Mouse (Mus musculus): ENCODE data around the gene Srgap1.
"Not testable (repeated sequence)": the region's sequence is repeated elsewhere in the genome, so short reads cannot be mapped to it uniquely, and the experiment has no call there.

Gene Srgap1

GRCm38 (mm10) chr10:121767295-121767694 lies 279.8 kb downstream of the Srgap1 start:
- in situ Hi-C loops (cut with MboI; ENCODE audit: low sequenced_read_pairs), result not testable (repeated sequence)

- in situ Hi-C loops (cut with MboI; ENCODE audit: low sequenced_read_pairs), result no loop called here
Measured at GRCm38 (mm10) chr10:121765174-121766057, 281.7 kb downstream of the Srgap1 start.

- in situ Hi-C loops (cut with MboI; ENCODE audit: low sequenced_read_pairs), result no loop called here
Measured at GRCm38 (mm10) chr10:121764469-121765173, 282.5 kb downstream of the Srgap1 start.

- in situ Hi-C loops (cut with MboI; ENCODE audit: low sequenced_read_pairs), result no loop called here
Measured at GRCm38 (mm10) chr10:121763191-121763590, 283.9 kb downstream of the Srgap1 start.

- in situ Hi-C loops (cut with MboI; ENCODE audit: low sequenced_read_pairs), result no loop called here
Measured at GRCm38 (mm10) chr10:121762141-121762540, 285.0 kb downstream of the Srgap1 start.

GRCm38 (mm10) chr10:121759095-121759494 lies 288.0 kb downstream of the Srgap1 start:
- in situ Hi-C loops (cut with MboI; ENCODE audit: low sequenced_read_pairs), result no loop called here

- in situ Hi-C loops (cut with MboI; ENCODE audit: low sequenced_read_pairs), result no loop called here
Measured at GRCm38 (mm10) chr10:121756677-121757076, 290.4 kb downstream of the Srgap1 start.

- in situ Hi-C loops (cut with MboI; ENCODE audit: low sequenced_read_pairs), result no loop called here
Measured at GRCm38 (mm10) chr10:121755822-121756221, 291.3 kb downstream of the Srgap1 start.

GRCm38 (mm10) chr10:121754237-121754636 lies 292.9 kb downstream of the Srgap1 start:
- in situ Hi-C loops (cut with MboI; ENCODE audit: low sequenced_read_pairs), result no loop called here

GRCm38 (mm10) chr10:121750175-121750574 lies 296.9 kb downstream of the Srgap1 start:
- in situ Hi-C loops (cut with MboI; ENCODE audit: low sequenced_read_pairs), result no loop called here

- in situ Hi-C loops (cut with MboI; ENCODE audit: low sequenced_read_pairs), result no loop called here
Measured at GRCm38 (mm10) chr10:121742336-121742735, 304.8 kb downstream of the Srgap1 start.

- in situ Hi-C loops (cut with MboI; ENCODE audit: low sequenced_read_pairs), result no loop called here
Measured at GRCm38 (mm10) chr10:121739548-121740505, 307.3 kb downstream of the Srgap1 start, which contains the start of gene BC048403. BC048403 (plus strand) TSS chr10:121739937.

- in situ Hi-C loops (cut with MboI; ENCODE audit: low sequenced_read_pairs), result no loop called here
Measured at GRCm38 (mm10) chr10:121737256-121737655, 309.9 kb downstream of the Srgap1 start.

- in situ Hi-C loops (cut with MboI; ENCODE audit: low sequenced_read_pairs), result no loop called here
Measured at GRCm38 (mm10) chr10:121732542-121732941, 314.6 kb downstream of the Srgap1 start.

GRCm38 (mm10) chr10:121731048-121731725 lies 315.9 kb downstream of the Srgap1 start:
- in situ Hi-C loops (cut with MboI; ENCODE audit: low sequenced_read_pairs), result no loop called here
